Mouse (Mus musculus) kidney, embryonic 14.5 days (tissue): ENCODE measurements around the gene Tecpr2. TPM values are rescaled to one million over a fixed set of nuclear protein-coding genes. Genes with fewer than 3 reads are reported as not detected.

Source experiments
- ATAC-seq: fragments of 200-750 bp; cut with Nextera tagmentation; 2 replicates; pipeline ENCODE4 v1.8.0; 2017; ENCODE audit warnings: moderate number of reproducible peaks, mild to moderate bottlenecking, moderate TSS enrichment, moderate library complexity; ENCODE audit not compliant: low FRiP score, low TSS enrichment
- H3K27ac ChIP-seq: fragments of 300-500 bp; sonication (generic); 2 replicates; pipeline ENCODE4 v1.5.1; 2014; ENCODE audit warnings: low read depth, mild to moderate bottlenecking, low read length, moderate library complexity, mixed read lengths
- H3K27me3 ChIP-seq: fragments of 300-500 bp; sonication (generic); 2 replicates; pipeline ENCODE4 v1.6.1; 2014; ENCODE audit warnings: mild to moderate bottlenecking, low read length; ENCODE audit not compliant: control insufficient read depth, insufficient read depth
- H3K36me3 ChIP-seq: fragments of 300-500 bp; sonication (generic); 2 replicates; pipeline ENCODE4 v1.6.1; 2014; ENCODE audit warnings: low read length, mixed read lengths; ENCODE audit not compliant: control insufficient read depth, insufficient read depth
- H3K4me1 ChIP-seq: fragments of 300-500 bp; sonication (generic); 2 replicates; pipeline ENCODE4 v1.6.1; 2014; ENCODE audit warnings: low read length, mixed read lengths; ENCODE audit not compliant: control insufficient read depth, insufficient read depth
- H3K4me2 ChIP-seq: fragments of 300-500 bp; sonication (generic); replicated peaks from 2 replicates; pipeline ENCODE4 v1.6.1; 2014; ENCODE audit warnings: low read depth, mild to moderate bottlenecking, low read length
- H3K4me3 ChIP-seq: fragments of 300-500 bp; sonication (generic); 2 replicates; pipeline ENCODE4 v1.5.1; 2014; ENCODE audit warnings: mild to moderate bottlenecking, low read length
- H3K9ac ChIP-seq: fragments of 300-500 bp; sonication (generic); 2 replicates; pipeline ENCODE4 v1.6.1; 2014; ENCODE audit warnings: low read depth, mild to moderate bottlenecking, low read length, moderate library complexity
- H3K9me3 ChIP-seq: fragments of 300-500 bp; sonication (generic); 2 replicates; pipeline ENCODE4 v1.6.1; 2016; ENCODE audit warnings: low read length; ENCODE audit not compliant: control insufficient read depth
- WGBS: fragments of 180-500 bp; shearing (Covaris S2); extraction: QIAGEN DNeasy Blood & Tissue Kit; methylation state at CpG from one replicate; pipeline ENCODE4 v1.1.7; 2014; 5-methylcytosine and 5-hydroxymethylcytosine counted together
- polyA plus RNA-seq: library from polyadenylated mRNA; unstranded; fragments of >200 nt; fragmentation: Nextera tagmentation; extraction: Ambion mirVana; gene quantifications from 2 replicates; pipeline ENCODE4 v1.2.1, GENCODE M21; 2014

The Tecpr2 gene
- polyA plus RNA-seq, 1 experiment from 2014 or later = 3.6 TPM

DNA sequence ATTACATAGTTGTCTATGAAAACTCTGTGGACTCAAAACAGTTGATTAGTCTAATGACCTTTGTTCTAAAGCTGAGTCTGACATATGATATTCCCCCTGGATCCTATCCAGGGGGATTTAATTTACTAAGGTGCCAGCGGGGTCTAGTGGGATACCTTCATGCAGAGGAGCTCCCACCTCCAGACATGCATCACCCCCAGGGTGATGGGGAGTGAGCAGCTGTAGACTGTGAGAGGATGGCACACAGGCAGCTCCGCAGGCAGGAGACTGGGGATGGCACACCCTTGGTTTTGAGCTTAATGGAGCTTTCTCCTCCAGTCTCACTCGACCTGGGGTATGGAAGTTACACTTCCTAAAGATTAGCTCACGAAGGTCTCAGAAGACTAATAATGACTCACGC, 32.5 kb downstream of the Tecpr2 start:
- H3K4me2 ChIP-seq = no peak overlapping the region
- no peak overlapping the region for H3K9ac ChIP-seq
- no peaks in the 10 kb centered on the region for H3K9me3 ChIP-seq
- no peak for ATAC-seq
- no peaks in the 10 kb centered on the region for H3K27me3 ChIP-seq
- H3K4me3 ChIP-seq = no peak overlapping the region
- 80% methylated on average over 5 of the region's 5 CpGs for WGBS
- H3K27ac ChIP-seq = no peak overlapping the region
- H3K4me1 ChIP-seq = no peaks in the 10 kb centered on the region
- H3K36me3 ChIP-seq = peaks cover 21% of the 10 kb centered on the region

DNA sequence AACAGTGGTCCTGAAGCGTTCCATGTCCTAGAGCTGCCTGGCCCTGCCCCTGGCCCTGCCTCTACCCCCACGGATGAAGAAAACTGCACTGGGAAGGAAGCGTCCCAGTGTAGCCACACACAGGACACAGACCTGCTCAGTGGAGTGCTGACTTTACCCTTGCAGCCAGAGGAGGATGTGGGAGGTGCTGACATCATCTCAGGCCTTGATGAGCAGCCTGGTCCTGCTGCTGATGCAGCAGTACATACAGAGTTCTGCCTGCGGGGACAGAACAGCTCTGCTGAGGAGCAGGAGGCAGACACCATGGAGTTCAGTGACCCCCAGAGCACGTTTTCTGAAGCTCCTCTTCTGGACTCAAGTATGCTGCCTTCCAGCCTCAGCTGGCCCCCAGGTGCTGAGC, 43.8 kb downstream of the Tecpr2 start:
- Histone ChIP-seq H3K4me3 (no peak overlapping the region), H3K4me2 (no peak overlapping the region), H3K9me3 (no peaks in the 10 kb centered on the region), H3K27ac (no peak overlapping the region), H3K9ac (no peak overlapping the region), H3K27me3 (no peaks in the 10 kb centered on the region), H3K36me3 (peaks cover 19% of the 10 kb centered on the region), H3K4me1 (no peaks in the 10 kb centered on the region)
- WGBS = 69% methylated on average over 5 of the region's 5 CpGs
- ATAC-seq = no peak; the same call in 1 of the 2 replicates

DNA sequence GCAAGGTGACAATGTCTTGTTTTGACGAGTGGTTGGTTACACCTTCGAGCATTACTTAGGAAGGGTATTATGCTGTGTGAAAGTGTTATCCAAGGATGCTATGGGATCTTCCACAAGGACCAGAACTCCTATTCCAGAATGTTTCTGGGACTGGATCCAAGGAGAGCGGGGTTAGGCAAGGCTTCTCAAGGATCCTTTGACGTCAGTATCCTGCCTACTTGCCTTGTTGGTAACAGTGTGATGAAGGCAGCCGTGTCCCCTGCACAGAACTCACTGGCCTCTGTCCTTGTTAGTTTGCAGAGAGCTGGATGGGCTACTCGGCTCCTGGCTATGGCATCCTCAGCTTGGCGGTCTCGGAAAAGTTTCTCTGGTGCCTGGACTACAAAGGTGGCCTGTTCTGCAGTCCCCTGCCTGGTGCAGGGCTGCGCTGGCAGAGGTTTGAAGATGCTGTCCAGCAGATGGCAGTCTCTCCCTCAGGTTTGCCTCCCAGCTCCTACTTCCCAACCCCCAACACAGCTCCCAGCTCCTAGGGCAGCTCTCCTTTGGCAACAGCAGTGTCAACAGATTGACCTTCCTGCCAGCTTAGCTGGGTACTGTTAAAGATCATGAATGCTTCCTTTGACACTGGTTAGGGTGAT, 47.0 kb downstream of the Tecpr2 start:
- H3K9ac ChIP-seq = no peak overlapping the region
- H3K4me1 ChIP-seq = no peaks in the 10 kb centered on the region
- H3K4me2 ChIP-seq = no peak overlapping the region
- H3K27ac ChIP-seq = no peak overlapping the region
- no peaks in the 10 kb centered on the region for H3K27me3 ChIP-seq
- no peaks in the 10 kb centered on the region for H3K9me3 ChIP-seq
- 66% methylated on average over 9 of the region's 9 CpGs for WGBS
- no peak overlapping the region for H3K4me3 ChIP-seq
- peaks cover 25% of the 10 kb centered on the region for H3K36me3 ChIP-seq
- ATAC-seq = peak; percentile 90

DNA sequence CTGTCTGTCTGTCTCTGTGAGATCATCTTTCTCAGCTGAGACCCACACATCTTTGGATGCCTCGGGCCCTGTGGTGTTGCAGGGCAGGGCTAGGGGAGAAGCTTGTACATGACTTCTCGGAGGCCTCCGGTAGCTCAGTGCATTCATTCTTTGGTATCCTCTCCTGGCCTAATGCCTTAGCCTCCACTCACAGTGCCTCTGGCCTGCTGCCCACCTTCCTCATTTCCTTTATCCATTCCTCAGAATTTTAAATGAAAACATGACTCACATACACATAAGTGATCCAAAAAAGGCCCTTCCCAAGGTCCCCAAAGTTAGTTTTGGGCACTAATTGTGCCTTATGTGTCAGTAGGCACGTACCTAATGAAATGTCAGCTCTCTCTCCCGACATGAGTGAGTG, 48.4 kb downstream of the Tecpr2 start:
- no peaks in the 10 kb centered on the region for H3K9me3 ChIP-seq
- no peak overlapping the region for H3K4me2 ChIP-seq
- H3K27ac ChIP-seq = no peak overlapping the region
- H3K27me3 ChIP-seq = no peaks in the 10 kb centered on the region
- peaks cover 24% of the 10 kb centered on the region for H3K36me3 ChIP-seq
- H3K4me1 ChIP-seq = no peaks in the 10 kb centered on the region
- H3K4me3 ChIP-seq = no peak overlapping the region
- 94% methylated on average over 5 of the region's 5 CpGs for WGBS
- no peak overlapping the region for H3K9ac ChIP-seq
- no peak for ATAC-seq

DNA sequence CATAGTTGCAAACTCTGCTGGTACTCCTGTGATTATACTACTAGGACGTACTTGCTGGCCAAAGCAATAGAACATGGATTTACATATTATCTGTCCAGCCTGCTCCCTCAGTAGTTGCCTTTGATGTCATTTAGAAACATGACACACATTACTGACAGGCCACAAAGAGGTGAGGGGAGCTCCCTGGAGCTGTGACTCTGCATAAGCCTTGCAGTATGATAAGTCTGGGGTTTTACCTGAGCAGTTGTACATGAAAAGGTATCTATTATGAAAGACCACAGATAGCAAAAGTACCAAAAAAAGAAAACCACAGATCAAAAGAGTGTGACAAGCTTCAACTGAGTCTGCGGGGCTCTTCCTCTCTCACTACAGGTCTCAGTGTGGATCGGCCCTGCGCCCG, 50.3 kb downstream of the Tecpr2 start:
- 0 out of 2 replicates have a peak overlapping the region, but pooled peaks have one; percentile 18 for H3K9ac ChIP-seq
- peaks cover 14% of the 10 kb centered on the region; the same call in 1 of the 2 replicates for H3K36me3 ChIP-seq
- H3K27ac ChIP-seq = no peak overlapping the region
- WGBS = 99% methylated on average over 5 of the region's 5 CpGs
- no peak overlapping the region for H3K4me3 ChIP-seq
- H3K9me3 ChIP-seq = no peaks in the 10 kb centered on the region
- no peaks in the 10 kb centered on the region for H3K4me1 ChIP-seq
- no peak for ATAC-seq
- H3K27me3 ChIP-seq = no peaks in the 10 kb centered on the region
- H3K4me2 ChIP-seq = no peak overlapping the region

DNA sequence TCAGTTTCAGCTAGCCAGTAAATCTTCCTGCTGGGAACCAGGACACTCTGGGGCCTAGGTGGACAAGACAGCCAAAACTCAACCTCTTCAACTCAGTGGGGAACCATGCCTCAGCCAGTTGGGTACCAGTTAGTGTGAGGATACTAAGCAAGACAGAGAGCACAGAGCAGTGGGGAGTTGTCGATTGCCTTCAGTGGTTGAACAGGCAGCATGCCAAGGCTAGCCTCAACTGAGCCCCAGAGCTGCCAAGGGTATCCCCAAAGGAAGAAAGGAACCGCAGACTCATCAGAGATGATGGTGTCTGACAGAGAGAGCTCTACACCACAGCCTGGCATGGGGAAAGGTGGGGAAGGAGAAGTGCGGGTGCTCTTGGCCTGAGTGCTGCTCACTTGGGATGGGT, 51.8 kb downstream of the Tecpr2 start:
- H3K9ac ChIP-seq = no peak overlapping the region
- no peak for ATAC-seq
- no peak overlapping the region for H3K27ac ChIP-seq
- peaks cover 17% of the 10 kb centered on the region; the same call in 1 of the 2 replicates for H3K36me3 ChIP-seq
- no peak overlapping the region for H3K4me3 ChIP-seq
- H3K4me1 ChIP-seq = no peaks in the 10 kb centered on the region
- no peak overlapping the region for H3K4me2 ChIP-seq
- H3K9me3 ChIP-seq = no peaks in the 10 kb centered on the region
- 89% methylated on average over 3 of the region's 3 CpGs for WGBS
- H3K27me3 ChIP-seq = no peaks in the 10 kb centered on the region

DNA sequence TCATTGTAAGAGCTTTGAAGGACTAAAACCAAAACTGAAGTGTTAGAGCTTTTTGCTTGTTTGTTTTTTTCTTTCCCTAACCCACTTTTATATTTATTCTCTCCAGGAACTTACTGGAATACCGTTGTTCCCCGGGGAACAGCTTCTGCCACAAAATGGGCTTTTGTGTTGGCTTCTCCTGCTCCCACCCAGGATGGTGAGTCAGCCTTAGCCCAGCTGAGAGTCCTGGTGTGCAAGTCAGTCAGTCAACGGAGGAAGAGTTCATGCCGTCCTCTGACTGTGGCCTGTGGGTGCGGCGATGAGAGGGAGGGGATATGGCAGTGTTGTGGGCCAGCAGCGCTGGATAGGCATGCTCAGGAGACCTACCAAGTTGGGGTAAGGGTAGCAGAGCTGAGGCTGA, 57.2 kb downstream of the Tecpr2 start:
- WGBS = 81% methylated on average over 7 of the region's 7 CpGs
- no peaks in the 10 kb centered on the region for H3K27me3 ChIP-seq
- H3K27ac ChIP-seq = no peak overlapping the region
- no peak overlapping the region for H3K4me3 ChIP-seq
- ATAC-seq = no peak
- H3K9ac ChIP-seq = no peak overlapping the region
- no peaks in the 10 kb centered on the region for H3K9me3 ChIP-seq
- H3K4me2 ChIP-seq = no peak overlapping the region
- H3K36me3 ChIP-seq = peaks cover 14% of the 10 kb centered on the region
- H3K4me1 ChIP-seq = no peaks in the 10 kb centered on the region

DNA sequence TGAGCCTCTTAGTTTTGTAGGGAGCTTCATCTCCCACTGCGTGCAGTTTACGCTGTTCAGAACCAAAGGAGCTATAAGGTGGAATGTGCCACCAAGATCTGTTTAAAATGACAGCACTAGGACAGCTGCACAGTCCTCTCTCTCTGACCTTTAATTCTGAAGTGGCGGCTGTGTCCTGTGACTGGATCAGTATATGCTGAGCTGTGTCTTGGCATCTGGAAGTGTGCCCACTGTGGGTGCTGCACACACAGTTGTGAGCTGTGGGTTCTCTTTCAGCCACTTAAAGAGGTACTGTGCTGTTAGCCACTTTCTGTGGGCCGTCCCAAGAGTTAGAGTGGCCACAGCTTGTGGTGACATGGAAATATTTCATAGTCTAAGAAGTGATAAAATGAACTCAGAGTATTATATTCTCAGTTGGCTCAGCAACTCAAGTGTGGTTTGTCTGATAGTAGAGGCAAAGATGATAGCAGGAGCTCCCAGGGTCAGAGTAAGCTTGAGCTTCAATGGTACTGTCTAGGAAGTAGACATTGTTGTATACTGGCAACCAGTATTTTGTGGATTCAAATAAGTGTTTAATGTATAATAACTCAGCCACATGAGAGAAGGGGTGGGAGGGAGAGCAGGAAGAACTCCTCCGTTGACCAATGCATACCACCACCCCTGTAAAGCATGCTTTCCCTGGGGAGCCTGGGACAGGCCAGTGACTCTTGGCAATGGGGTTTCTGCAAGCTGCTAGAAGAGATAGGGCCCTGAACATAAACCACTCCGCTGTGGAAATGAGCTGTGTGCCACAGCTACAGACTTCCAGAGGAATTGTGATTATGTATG, 59.2 kb downstream of the Tecpr2 start:
- ATAC-seq = no peak

DNA sequence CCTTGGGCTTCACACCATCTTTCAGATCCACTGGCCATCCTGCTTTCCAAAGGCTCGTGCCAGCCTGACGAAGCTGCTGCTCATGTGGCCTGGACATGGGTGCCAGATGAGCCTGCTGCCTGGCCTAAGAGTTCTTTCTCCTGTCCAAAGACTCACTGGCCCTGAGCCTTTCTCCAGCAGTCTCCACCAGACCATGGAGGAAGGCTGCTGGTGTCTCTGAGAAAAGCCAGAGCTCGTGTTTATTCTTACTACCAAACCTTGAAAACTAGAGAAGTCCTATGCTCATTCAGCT, 59.8 kb downstream of the Tecpr2 start:
- no peak overlapping the region for H3K27ac ChIP-seq
- no peak overlapping the region for H3K4me2 ChIP-seq
- H3K27me3 ChIP-seq = no peaks in the 10 kb centered on the region
- peaks cover 14% of the 10 kb centered on the region for H3K36me3 ChIP-seq
- ATAC-seq = no peak
- H3K9ac ChIP-seq = no peak overlapping the region
- 84% methylated on average over 3 of the region's 3 CpGs for WGBS
- no peaks in the 10 kb centered on the region for H3K9me3 ChIP-seq
- H3K4me1 ChIP-seq = no peaks in the 10 kb centered on the region
- H3K4me3 ChIP-seq = no peak overlapping the region

More for the DNA sequence above, 59.2 kb downstream of the Tecpr2 start:
- H3K36me3 ChIP-seq = peaks cover 14% of the 10 kb centered on the region
- H3K4me3 ChIP-seq = no peak overlapping the region
- no peaks in the 10 kb centered on the region for H3K27me3 ChIP-seq
- no peak overlapping the region for H3K27ac ChIP-seq
- no peaks in the 10 kb centered on the region for H3K9me3 ChIP-seq
- 91% methylated on average over 6 of the region's 6 CpGs for WGBS
- H3K4me1 ChIP-seq = no peaks in the 10 kb centered on the region
- H3K4me2 ChIP-seq = no peak overlapping the region
- H3K9ac ChIP-seq = no peak overlapping the region
